Mouse (Mus musculus) heart, adult 2 months (tissue): ENCODE results near the gene Mrpl38.

ENCODE experiments used
- CTCF ChIP-seq: fragments of 200-600 bp; IDR thresholded peaks from 2 replicates; pipeline ENCODE4 v1.8.1; 2022; ENCODE audit warnings: antibody characterized with exemption, mild to moderate bottlenecking, moderate library complexity
- POLR2A ChIP-seq: fragments of 200-500 bp; IDR thresholded peaks from 2 replicates; pipeline ENCODE4 v1.6.1; 2011; ENCODE audit warnings: mild to moderate bottlenecking, low read depth, low read length, control low read depth; ENCODE audit not compliant: insufficient read depth

DNA sequence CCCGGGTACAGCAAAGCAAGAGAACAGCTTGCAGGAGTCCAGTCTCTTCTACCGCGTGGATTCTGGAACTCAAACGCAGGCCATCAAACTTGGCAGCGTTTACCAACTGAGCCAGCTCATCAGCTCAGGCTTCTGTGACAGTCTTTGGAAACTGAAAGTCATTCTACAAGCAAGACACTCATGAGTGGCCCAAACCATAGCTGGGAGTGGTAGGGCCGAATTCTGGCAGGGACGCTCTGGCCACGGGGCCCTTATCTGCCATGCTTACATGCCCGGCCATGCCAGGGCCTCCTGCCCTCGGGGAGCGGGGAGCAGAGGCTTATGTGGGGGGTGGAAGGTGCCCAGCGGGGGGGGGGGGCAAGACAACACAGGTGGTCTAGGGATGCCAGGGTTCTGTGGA lies 35.1 kb downstream of the Mrpl38 start:
- TF ChIP-seq POLR2A (no peak), CTCF (no peak)
